Mouse (Mus musculus): ENCODE measurements around the gene Fdxr. TPM values are rescaled to one million over a fixed set of nuclear protein-coding genes. Genes with fewer than 3 reads are reported as not detected.

Fdxr gene
- polyA plus RNA-seq, 1 experiment from 2014 or later, result 16.5 TPM

DNA sequence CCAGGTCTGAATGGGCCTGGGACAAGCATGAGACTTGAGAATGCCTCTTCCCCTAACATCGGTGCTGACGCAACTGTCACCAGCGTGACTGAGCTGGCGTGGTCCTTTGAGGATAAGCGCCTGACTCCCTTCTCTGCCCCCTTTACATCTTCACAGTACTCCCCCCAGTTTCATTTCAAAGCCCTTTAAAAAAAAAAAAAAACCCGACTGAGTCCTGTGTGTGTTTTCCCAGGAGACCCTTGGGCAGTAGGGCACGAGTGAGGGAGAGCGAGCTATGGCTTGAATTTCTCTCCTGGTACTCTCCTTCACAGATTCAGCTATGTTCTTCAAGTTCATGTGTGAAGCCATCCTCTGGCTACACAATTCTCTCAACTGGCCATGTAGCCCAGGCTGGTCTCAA, 21.3 kb upstream of the Fdxr start:
- no peaks in the 10 kb centered on the region for H3K36me3 ChIP-seq
- no peak overlapping the region for H3K4me3 ChIP-seq
- H3K27ac ChIP-seq, result no peak overlapping the region
- DNase-seq (ENCODE audit: low spot score), result no peak
- H3K9me3 ChIP-seq, result no peaks in the 10 kb centered on the region
- peaks cover 46% of the 10 kb centered on the region for H3K27me3 ChIP-seq (ENCODE audit: insufficient read depth, poor library complexity, severe bottlenecking)
- WGBS, result 61% methylated on average over 8 of the region's 8 CpGs
- peaks cover 19% of the 10 kb centered on the region for H3K4me1 ChIP-seq

- Histone ChIP-seq H3K9me3 (no peaks in the 10 kb centered on the region), H3K27me3 (ENCODE audit: insufficient read depth, poor library complexity, severe bottlenecking) (peaks cover 46% of the 10 kb centered on the region), H3K27ac (peak within 1 kb of the TSS; percentile 82), H3K4me3 (peak within 1 kb of the TSS; percentile 68), H3K36me3 (no peaks in the 10 kb centered on the region), H3K4me1 (peaks cover 28% of the 10 kb centered on the region)
- no peak for DNase-seq (ENCODE audit: low spot score)
- 1% methylated on average over 44 of the region's 44 CpGs for WGBS
These were observed 20.5 kb upstream of the Fdxr start, which contains the start of gene Fads6 for GRCm38 (mm10) chr11:115297214-115297826. Gene Fads6 (minus strand): TSS chr11:115297663.

DNA sequence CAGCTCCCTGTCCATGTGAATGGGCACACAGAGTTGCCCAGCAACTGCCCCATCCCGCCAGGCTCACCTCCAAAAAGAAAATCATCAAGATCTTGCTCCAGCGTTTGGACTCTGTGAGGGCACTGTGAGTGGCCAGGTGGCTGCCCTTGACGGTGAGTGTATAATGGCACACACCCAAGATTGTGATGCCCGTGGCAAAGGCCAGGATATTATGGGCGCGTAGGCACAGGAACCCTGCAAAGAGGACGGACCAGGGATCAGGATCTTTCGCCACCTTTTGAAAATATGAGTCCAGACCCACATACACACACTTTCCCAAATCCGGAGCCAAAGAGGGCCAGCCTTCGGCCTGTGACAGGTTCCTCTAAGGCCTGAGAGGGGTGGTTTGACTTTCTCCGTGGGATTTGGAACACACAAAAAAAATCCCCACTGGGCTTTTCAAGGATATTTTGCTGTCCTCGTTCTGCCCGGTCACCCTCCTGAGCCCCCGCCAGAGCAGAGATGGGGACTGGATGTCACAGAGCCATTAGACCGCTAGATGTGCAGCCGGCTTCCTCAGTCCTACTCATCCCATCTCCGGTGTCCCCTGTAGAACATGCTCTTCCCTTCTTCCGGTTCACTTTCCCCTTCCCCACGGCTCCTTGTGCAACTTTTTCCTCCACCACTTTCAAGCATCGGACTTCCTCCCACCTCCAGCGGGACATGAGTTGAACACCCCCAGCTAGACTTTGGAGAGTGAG, 19.8 kb upstream of the Fdxr start:
- Histone ChIP-seq H3K27me3 (ENCODE audit: insufficient read depth, poor library complexity, severe bottlenecking) (peaks cover 46% of the 10 kb centered on the region), H3K4me3 (peak overlapping the region; percentile 68), H3K9me3 (no peaks in the 10 kb centered on the region), H3K4me1 (peaks cover 35% of the 10 kb centered on the region), H3K36me3 (no peaks in the 10 kb centered on the region), H3K27ac (peak overlapping the region; percentile 82)
- 57% methylated on average over 21 of the region's 21 CpGs for WGBS
- no peak for DNase-seq (ENCODE audit: low spot score)

DNA sequence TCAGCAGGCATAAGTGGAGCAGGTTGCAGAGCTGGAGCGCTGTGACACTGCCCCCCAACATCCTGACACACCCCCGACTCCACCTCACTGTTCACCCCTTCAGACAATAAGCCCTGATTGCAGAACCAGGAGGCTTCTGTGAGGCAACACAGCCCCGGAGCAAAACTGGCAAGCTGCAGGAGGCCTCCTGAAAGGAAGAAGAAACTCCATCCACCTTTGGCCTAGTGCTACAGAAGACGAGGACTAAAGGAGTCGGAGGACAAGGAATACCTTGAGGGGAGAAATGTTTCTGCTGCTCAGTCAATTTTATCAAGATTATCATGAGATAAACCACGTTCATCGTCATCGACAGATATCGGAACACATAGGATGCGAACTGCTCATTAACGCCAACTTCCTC, 19.1 kb upstream of the Fdxr start:
- Histone ChIP-seq H3K9me3 (no peaks in the 10 kb centered on the region), H3K4me1 (peaks cover 38% of the 10 kb centered on the region), H3K4me3 (no peak overlapping the region), H3K27me3 (ENCODE audit: insufficient read depth, poor library complexity, severe bottlenecking) (peaks cover 46% of the 10 kb centered on the region), H3K36me3 (no peaks in the 10 kb centered on the region), H3K27ac (no peak overlapping the region)
- 86% methylated on average over 11 of the region's 11 CpGs for WGBS
- DNase-seq (ENCODE audit: low spot score), result no peak

DNA sequence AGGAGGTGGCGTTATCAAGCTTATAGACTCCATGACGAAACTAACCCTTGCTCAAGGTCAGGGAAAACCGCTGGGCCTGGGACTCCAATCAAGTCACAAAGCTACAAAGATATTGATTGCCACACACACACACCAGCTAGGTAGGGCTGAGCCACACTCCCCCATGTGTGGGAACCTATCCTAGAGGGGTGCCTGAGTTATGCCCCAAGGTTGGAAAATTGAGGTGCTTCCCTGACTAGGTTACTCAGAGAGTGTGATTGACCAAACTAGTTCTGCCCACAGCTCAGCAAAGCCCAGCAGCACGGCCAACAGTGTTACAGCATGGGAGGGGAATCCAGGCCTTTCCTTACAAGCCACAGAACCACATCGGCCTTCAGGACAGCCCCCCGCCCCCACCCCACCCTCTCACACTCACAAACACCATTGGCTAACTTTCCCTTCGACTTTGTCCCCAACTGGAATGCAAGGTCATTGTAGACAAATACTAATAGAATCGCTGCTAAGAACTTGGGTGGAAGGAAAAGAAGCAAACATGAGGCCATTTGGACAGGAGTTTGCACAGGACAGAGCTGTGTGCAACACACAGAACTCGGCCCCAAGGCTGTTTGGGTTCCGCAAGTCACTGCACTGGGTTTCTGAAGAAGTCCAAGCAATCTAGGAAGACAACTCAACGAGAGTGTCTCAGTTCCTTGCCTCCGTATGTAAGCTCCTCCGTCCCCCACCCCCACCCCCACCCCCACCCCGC, 16.0 kb upstream of the Fdxr start:
- 54% methylated on average over 14 of the region's 14 CpGs for WGBS
- Histone ChIP-seq H3K27ac (peak overlapping the region; percentile 72), H3K4me3 (0 out of 2 replicates have a peak overlapping the region, but pooled peaks have one; percentile 16), H3K9me3 (no peaks in the 10 kb centered on the region), H3K27me3 (ENCODE audit: insufficient read depth, poor library complexity, severe bottlenecking) (peaks cover 33% of the 10 kb centered on the region), H3K36me3 (no peaks in the 10 kb centered on the region), H3K4me1 (peaks cover 36% of the 10 kb centered on the region)
- no peak for DNase-seq (ENCODE audit: low spot score)

DNA sequence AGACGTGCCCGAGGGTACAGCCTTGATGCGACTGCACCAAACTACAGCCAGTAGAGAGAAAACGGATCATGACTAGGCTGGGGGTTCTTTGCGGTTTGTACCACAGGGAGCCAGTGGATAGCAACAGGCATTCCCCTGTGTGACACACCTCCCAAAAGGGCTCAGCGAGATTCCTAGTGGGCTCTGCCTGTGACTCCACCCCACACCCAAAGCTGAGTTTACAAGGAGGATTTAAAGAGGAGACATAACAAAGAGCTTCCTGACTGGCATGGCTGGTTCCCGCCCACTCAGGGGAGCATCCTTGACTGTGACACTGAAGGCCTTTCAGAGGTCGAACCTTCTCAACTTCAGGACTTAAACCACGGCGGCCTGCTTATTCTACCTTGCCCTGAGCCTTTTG, 14.7 kb upstream of the Fdxr start:
- no peak for DNase-seq (ENCODE audit: low spot score)
- Histone ChIP-seq H3K36me3 (no peaks in the 10 kb centered on the region), H3K4me3 (no peak overlapping the region), H3K9me3 (no peaks in the 10 kb centered on the region), H3K4me1 (peaks cover 23% of the 10 kb centered on the region), H3K27ac (no peak overlapping the region), H3K27me3 (ENCODE audit: insufficient read depth, poor library complexity, severe bottlenecking) (peaks cover 20% of the 10 kb centered on the region)
- WGBS, result 79% methylated on average over 10 of the region's 10 CpGs

DNA sequence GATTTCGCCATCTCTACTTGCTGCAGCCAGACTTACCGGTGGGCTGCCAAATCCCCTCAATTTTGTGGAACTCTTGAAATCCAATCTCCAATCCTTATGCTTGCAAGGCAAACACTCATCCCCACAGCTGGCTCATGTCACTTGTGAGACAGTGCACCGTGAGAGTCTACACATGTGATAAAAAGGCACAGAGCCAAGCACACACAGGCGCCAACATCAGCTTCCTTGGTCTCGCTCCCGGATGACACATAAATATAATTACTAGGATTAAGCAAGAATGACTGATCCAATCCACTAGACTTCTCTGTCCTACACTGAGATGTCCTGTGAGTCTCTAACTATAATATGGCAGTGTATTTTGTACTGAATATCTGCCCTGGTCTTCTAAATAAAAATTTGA, 14.1 kb upstream of the Fdxr start:
- Histone ChIP-seq H3K27me3 (ENCODE audit: insufficient read depth, poor library complexity, severe bottlenecking) (peaks cover 14% of the 10 kb centered on the region; the same call in 1 of the 2 replicates), H3K4me3 (no peak overlapping the region), H3K27ac (no peak overlapping the region), H3K4me1 (peaks cover 22% of the 10 kb centered on the region), H3K9me3 (no peaks in the 10 kb centered on the region), H3K36me3 (no peaks in the 10 kb centered on the region)
- no peak for DNase-seq (ENCODE audit: low spot score)
- WGBS, result 71% methylated on average over 6 of the region's 6 CpGs

- no peak overlapping the region for H3K4me3 ChIP-seq
- H3K27ac ChIP-seq, result no peak overlapping the region
- H3K9me3 ChIP-seq, result no peaks in the 10 kb centered on the region
- H3K36me3 ChIP-seq, result no peaks in the 10 kb centered on the region
- H3K4me1 ChIP-seq, result peaks cover 24% of the 10 kb centered on the region
- 89% methylated on average over 1 of the region's 1 CpGs for WGBS
- no peak for DNase-seq (ENCODE audit: low spot score)
- 0 out of 2 replicates have a peak, but pooled peaks cover 8% of the 10 kb centered on the region for H3K27me3 ChIP-seq (ENCODE audit: insufficient read depth, poor library complexity, severe bottlenecking)
These were observed 13.5 kb upstream of the Fdxr start for GRCm38 (mm10) chr11:115290314-115290713.

GRCm38 (mm10) chr11:115289885-115290284, 13.0 kb upstream of the Fdxr start:
- Histone ChIP-seq H3K36me3 (no peaks in the 10 kb centered on the region), H3K4me3 (no peak overlapping the region), H3K4me1 (peaks cover 24% of the 10 kb centered on the region), H3K27me3 (ENCODE audit: insufficient read depth, poor library complexity, severe bottlenecking) (0 out of 2 replicates have a peak, but pooled peaks cover 7% of the 10 kb centered on the region), H3K9me3 (no peaks in the 10 kb centered on the region), H3K27ac (no peak overlapping the region)
- WGBS, result 77% methylated on average over 8 of the region's 8 CpGs
- no peak for DNase-seq (ENCODE audit: low spot score)

GRCm38 (mm10) chr11:115288305-115288704, 11.5 kb upstream of the Fdxr start:
- Histone ChIP-seq H3K27me3 (ENCODE audit: insufficient read depth, poor library complexity, severe bottlenecking) (no peaks in the 10 kb centered on the region), H3K4me3 (no peak overlapping the region), H3K9me3 (no peaks in the 10 kb centered on the region), H3K36me3 (no peaks in the 10 kb centered on the region), H3K27ac (no peak overlapping the region), H3K4me1 (peaks cover 24% of the 10 kb centered on the region)
- whole genome bisulfite sequencing, result 83% methylated on average over 2 of the region's 2 CpGs
- DNase-seq (ENCODE audit: low spot score), result no peak

- Histone ChIP-seq H3K4me3 (no peak overlapping the region), H3K27me3 (ENCODE audit: insufficient read depth, poor library complexity, severe bottlenecking) (no peaks in the 10 kb centered on the region), H3K36me3 (no peaks in the 10 kb centered on the region), H3K9me3 (no peaks in the 10 kb centered on the region), H3K27ac (no peak overlapping the region), H3K4me1 (peaks cover 23% of the 10 kb centered on the region)
- DNase-seq (ENCODE audit: low spot score), result no peak
- WGBS, result 82% methylated on average over 5 of the region's 5 CpGs
These were observed 10.5 kb upstream of the Fdxr start for GRCm38 (mm10) chr11:115287386-115287785.

GRCm38 (mm10) chr11:115286201-115286993, 9.5 kb upstream of the Fdxr start:
- no peaks in the 10 kb centered on the region for H3K36me3 ChIP-seq
- H3K27ac ChIP-seq, result no peak overlapping the region
- WGBS, result 69% methylated on average over 19 of the region's 19 CpGs
- H3K9me3 ChIP-seq, result no peaks in the 10 kb centered on the region
- no peak for DNase-seq (ENCODE audit: low spot score)
- H3K27me3 ChIP-seq (ENCODE audit: insufficient read depth, poor library complexity, severe bottlenecking), result no peaks in the 10 kb centered on the region
- H3K4me3 ChIP-seq, result no peak overlapping the region
- peaks cover 23% of the 10 kb centered on the region for H3K4me1 ChIP-seq

Data from heart, embryonic 10.5 days (tissue).